Mouse (Mus musculus) neural tube, embryonic 15.5 days (tissue): ENCODE data around the gene Map2k4. TPM values are rescaled to one million over a fixed set of nuclear protein-coding genes. Genes with fewer than 3 reads are reported as not detected.

Source experiments
- ATAC-seq: fragments of 200-750 bp; cut with Nextera tagmentation; 2 replicates; pipeline ENCODE4 v1.8.0; 2017; ENCODE audit warnings: mild to moderate bottlenecking, moderate TSS enrichment, moderate library complexity; ENCODE audit not compliant: low FRiP score
- H3K27ac ChIP-seq: fragments of 300-500 bp; sonication (generic); replicated peaks from 2 replicates; pipeline ENCODE4 v1.5.1; 2015; ENCODE audit warnings: mild to moderate bottlenecking, inconsistent platforms
- H3K27me3 ChIP-seq: fragments of 300-500 bp; sonication (generic); replicated peaks from 2 replicates; pipeline ENCODE4 v1.6.1; 2015; ENCODE audit warnings: inconsistent platforms
- H3K36me3 ChIP-seq: fragments of 300-500 bp; sonication (generic); 2 replicates; pipeline ENCODE4 v1.6.1; 2015; ENCODE audit warnings: inconsistent platforms
- H3K4me1 ChIP-seq: fragments of 300-500 bp; sonication (generic); 2 replicates; pipeline ENCODE4 v1.6.1; 2015; ENCODE audit warnings: inconsistent platforms
- H3K4me2 ChIP-seq: fragments of 300-500 bp; sonication (generic); 2 replicates; pipeline ENCODE4 v1.6.1; 2015; ENCODE audit warnings: inconsistent platforms, mild to moderate bottlenecking, moderate library complexity
- H3K4me3 ChIP-seq: fragments of 300-500 bp; sonication (generic); replicated peaks from 2 replicates; pipeline ENCODE4 v1.5.1; 2015; ENCODE audit warnings: mild to moderate bottlenecking, inconsistent platforms
- H3K9ac ChIP-seq: fragments of 300-500 bp; sonication (generic); replicated peaks from 2 replicates; pipeline ENCODE4 v1.6.1; 2015; ENCODE audit warnings: mild to moderate bottlenecking, inconsistent platforms
- H3K9me3 ChIP-seq: fragments of 300-500 bp; sonication (generic); replicated peaks from 2 replicates; pipeline ENCODE4 v1.6.1; 2016; ENCODE audit warnings: inconsistent platforms
- WGBS: fragments of 180-500 bp; shearing (Covaris S2); methylation state at CpG from one replicate; pipeline ENCODE4 v1.1.7; 2015; ENCODE audit warnings: mixed read lengths; 5-methylcytosine and 5-hydroxymethylcytosine counted together
- microRNA counts: library from miRNA; unstranded; fragments of <30 nt; microRNA quantifications from one replicate; lab custom pipeline; 2016
- microRNA-seq: library from miRNA; unstranded; fragments of <30 nt; microRNA quantifications from one replicate; pipeline ENCODE4, GENCODE M21; 2017
- polyA plus RNA-seq: library from polyadenylated mRNA; unstranded; fragments of >200 nt; fragmentation: Nextera tagmentation; extraction: Ambion mirVana; gene quantifications from 2 replicates; pipeline ENCODE4 v1.2.1, GENCODE M21; 2015

Gene Map2k4
- polyA plus RNA-seq, 1 experiment from 2014 or later: 109 TPM

- Histone ChIP-seq H3K4me3 (no peak overlapping the region), H3K36me3 (no peaks in the 10 kb centered on the region), H3K27ac (no peak overlapping the region), H3K9ac (no peak overlapping the region), H3K9me3 (no peaks in the 10 kb centered on the region), H3K27me3 (no peaks in the 10 kb centered on the region), H3K4me2 (no peak overlapping the region), H3K4me1 (no peaks in the 10 kb centered on the region)
- ATAC-seq: no peak
- WGBS: 88% methylated on average over 6 of the region's 6 CpGs
Observed at GRCm38 (mm10) chr11:65640261-65640660, 147.8 kb downstream of the Map2k4 start.

MicroRNAs within 50 kb of the gene (microRNA counts, 519-probe panel; counts per million panel counts)
- microRNA mmu-miR-744 (lab: Ali Mortazavi, UCI): not detected

Small RNA genes lying within 50 kb of the gene (microRNA-seq; reads per million reads assigned to microRNA genes)
- gene Mir744: 3,809 reads per million, percentile 91 among the genes with 10 or more reads in this experiment

Other genes starting within 250 kb of the Map2k4 start
- gene Zkscan6, start 18.9 kb upstream of the Map2k4 start, polyA plus RNA-seq: 16.4 and 18.0 TPM in 2 replicates